Mouse (Mus musculus) thymus, postnatal 4 days (tissue): Measurements from ENCODE around the gene Gm31571.
"Not testable (repeated sequence)": the region's sequence is repeated elsewhere in the genome, so short reads cannot be mapped to it uniquely, and the experiment has no call there.

ENCODE experiments used
- DNase-seq: peaks from one replicate; pipeline ENCODE4 v3.0.0; 2021

Gm31571 gene

GRCm38 (mm10) chrY:22051253-22051652, at the start of gene Gm31571:
Gene Gm31571, minus strand, starts transcription at chrY:22051353.
- not testable (repeated sequence) for DNase-seq
